Mouse (Mus musculus) G1E (cell line): ENCODE results near the gene Plekhm2.

ENCODE experiments used
- CTCF ChIP-seq: IDR thresholded peaks from 2 replicates; pipeline ENCODE4 v1.5.1; 2012; ENCODE audit warnings: low read depth, low read length, inconsistent platforms, mixed read lengths
- GATA1 ChIP-seq: IDR thresholded peaks from 2 replicates; pipeline ENCODE4 v1.6.1; 2012; ENCODE audit warnings: borderline replicate concordance, low read length, inconsistent platforms, mixed read lengths

- TF ChIP-seq GATA1 (no peak), CTCF (no peak)
These were observed 23.8 kb upstream of the Plekhm2 start for GRCm38 (mm10) chr4:141688505-141688904.
